Mouse (Mus musculus) left cerebral cortex, postnatal 25 days (tissue): ENCODE measurements at regions not wholly inside any gene's neighbourhood (a gene's known extent, or its start where the extent isn't known, plus 50 kb on each side); places are given as distances from the start of the nearest gene placed in this dataset.

Experiments used
- DNase-seq, 2 experiments: peaks; one replicate each; pipeline ENCODE4 v3.0.0; 2022; ENCODE audit warnings: low spot score in 2 of 2, mixed read lengths in 1 of 2
- intact Hi-C: fragments of 180-260 bp; cut with DNase I; formaldehyde crosslinking; loops from one replicate; pipeline ENCODE4 v1.15.1; 2025

DNA sequence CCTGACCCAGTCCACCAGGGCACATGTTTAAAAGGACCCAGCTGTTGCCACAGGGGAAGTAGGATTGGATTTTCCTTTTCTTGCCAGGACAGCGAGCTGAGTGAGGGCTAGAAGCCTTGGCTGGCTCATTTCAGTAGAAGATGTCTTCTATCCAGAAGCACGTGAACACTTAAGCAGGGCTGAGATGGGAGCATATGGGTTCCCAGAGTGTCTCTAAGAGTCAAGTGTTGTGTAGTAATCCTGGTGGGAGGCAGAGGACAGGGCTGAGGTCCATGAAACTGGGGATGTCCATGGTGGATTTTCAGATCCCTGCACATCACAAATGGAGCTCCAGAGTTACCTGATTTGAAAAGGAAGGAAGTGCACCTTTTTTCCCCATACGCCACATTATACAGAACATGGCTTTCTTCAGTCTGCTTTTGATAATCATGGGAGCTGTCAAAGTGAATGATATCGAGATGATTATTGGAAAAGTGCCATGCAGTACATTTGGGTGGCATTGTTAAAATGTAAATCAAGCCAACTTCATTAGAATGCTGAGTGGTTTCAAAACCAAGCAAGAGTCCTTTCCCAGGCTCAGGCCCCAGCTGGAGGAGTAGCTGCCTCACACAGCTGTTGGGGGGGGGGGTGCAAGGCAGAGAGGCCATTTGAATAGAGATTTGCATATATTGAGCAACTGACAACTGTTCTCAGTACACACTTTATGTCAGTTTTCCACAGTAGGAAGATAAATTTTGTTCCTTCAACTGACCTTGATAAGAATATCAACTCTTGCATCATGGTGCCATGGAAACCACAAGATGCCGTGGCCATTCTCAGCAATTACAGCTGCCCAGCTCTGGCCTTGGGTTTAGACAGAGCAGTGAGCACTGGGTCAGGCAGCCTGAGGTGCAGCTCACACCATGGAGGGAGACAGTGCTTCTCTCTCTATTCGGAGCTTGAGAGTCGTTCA, 81.7 kb downstream of the Slc35b3 start:
- intact Hi-C loops = no loop called here
- peak in 1 of 2 experiments; percentile 61 for DNase-seq

DNA sequence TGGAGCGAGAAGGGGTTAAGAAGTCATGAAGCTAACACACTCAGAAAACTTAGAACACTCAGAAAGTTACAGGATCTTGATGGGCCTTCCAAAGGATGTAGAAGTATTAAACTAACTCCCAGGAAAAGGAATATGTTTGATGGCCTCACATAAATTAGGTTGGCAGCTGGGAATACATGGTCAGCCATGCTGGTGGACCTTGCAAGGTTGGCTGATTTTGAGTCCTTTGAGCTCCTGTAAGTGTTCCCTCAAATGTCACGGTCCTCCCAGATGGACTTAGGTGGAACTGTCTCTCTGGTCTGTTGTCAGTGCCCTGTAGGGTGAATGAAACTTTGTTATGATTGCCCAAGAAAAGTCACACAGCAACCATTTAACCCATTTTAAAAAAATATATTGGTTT, 84.8 kb downstream of the Slc35b3 start:
- intact Hi-C loops = no loop called here

DNA sequence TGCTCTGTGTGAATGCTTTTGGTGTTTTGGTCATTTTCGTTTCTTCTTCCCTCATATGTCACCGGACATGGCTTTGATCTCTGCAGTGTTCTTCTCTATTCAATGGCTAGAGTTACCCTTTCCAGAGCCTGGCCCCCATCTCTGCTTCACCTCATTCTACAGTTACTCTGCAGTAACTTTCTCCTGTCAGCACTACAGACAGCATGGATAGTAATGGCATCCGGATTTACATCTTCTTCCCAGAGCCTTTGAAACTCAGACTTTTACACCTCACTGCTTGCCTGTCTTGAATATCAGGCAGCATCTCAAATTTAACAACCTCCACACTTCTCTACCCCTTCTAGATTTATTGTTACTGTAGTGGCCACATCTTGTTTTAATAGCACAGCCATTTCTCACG, 96.7 kb downstream of the Slc35b3 start:
- intact Hi-C loops = loop anchor here (5.0 kb wide), 1 partner anchor 58 kb away; no protein-coding TSS in a partner anchor
- DNase-seq = no peak

More for the DNA sequence above, 84.8 kb downstream of the Slc35b3 start:
- no peak for DNase-seq

DNA sequence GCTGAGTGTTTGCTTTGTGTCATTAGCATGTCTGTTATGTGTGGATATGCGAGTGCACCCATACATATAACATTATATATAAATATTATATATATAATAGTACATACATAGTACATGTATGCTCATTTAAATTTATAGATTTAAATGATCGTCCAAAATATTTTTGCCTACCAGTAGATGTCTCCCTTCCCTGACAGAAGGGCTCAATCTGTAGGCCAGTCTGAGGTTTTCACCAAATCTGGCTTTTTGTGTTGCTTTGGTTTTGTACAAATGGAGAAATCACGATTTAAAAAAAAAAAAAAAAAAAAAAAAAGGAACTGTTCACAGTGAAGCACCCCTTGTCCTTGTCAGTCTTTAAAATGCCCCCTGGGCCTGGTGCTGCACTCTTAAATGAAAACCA, 104.9 kb downstream of the Slc35b3 start:
- DNase-seq = peak in 1 of 2 experiments; percentile 34
- intact Hi-C loops = loop anchor here (1.0 to 10.0 kb wide), 4 partner anchors 87 to 1889 kb away; no protein-coding TSS in a partner anchor

DNA sequence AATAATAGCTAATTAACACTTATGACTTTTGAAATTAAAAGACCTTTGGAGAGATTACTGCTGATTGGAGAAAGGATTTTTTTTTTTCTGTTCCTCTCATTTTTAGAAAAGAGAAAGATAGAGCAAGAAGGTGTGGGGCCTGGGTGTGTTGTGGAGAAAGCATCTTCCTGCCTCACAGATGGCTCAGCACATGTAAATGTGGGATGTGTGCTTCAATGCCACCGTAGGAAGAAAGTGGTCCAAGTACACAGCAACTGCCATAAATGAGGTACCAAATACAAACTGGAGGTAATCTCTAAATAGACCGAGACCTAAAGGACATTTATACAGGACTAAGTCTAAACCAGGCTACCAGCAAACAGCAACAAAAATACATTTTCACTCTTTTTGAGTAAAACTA, 105.7 kb downstream of the Slc35b3 start:
- intact Hi-C loops = loop anchor here (1.0 to 10.0 kb wide), 5 partner anchors 87 to 1890 kb away; no protein-coding TSS in a partner anchor
- peak in 1 of 2 experiments; percentile 70 for DNase-seq

DNA sequence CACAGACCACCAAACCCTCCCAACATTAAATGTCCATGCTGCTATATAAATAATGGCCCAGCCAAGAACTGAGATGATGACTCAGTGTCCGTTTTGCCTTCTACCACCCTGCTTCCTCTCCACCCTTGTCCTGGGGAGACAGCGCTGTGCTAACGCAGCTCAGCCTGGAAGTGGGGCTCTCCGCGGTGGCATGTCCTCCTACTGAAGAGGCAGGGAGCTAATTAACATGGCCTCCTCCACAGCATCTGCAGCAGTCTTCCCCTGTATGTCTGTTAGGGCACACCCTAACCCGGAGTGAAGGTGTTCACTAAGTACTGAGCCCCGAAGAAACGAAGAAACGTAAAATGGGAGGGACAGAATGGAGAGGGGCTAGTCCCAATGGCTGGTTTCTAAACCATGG, 107.8 kb downstream of the Slc35b3 start:
- intact Hi-C loops = loop anchor here (2.0 to 10.0 kb wide), 3 partner anchors 72 to 1892 kb away; no protein-coding TSS in a partner anchor
- peak in 1 of 2 experiments; percentile 43 for DNase-seq

DNA sequence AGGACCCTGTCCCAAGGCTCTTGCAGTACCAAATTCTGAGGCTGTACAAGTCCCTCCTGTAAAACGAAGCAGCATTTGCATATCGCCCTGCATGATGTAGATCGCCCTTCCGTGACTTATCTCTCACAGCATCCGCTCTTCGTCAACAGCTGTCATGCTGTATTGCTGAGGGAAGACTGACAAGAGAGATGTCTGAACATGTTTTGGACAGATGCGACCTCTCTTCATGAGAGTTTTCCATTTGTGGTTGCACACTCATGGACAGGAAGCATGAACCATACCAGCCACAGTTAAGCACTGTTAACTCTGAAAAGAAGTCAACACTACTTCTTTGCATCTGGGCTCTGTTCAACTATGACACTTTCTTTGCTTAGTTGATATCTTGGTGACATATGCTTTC, 108.9 kb downstream of the Slc35b3 start:
- DNase-seq = no peak
- intact Hi-C loops = loop anchor here (2.0 to 10.0 kb wide), 3 partner anchors 71 to 1893 kb away; no protein-coding TSS in a partner anchor

DNA sequence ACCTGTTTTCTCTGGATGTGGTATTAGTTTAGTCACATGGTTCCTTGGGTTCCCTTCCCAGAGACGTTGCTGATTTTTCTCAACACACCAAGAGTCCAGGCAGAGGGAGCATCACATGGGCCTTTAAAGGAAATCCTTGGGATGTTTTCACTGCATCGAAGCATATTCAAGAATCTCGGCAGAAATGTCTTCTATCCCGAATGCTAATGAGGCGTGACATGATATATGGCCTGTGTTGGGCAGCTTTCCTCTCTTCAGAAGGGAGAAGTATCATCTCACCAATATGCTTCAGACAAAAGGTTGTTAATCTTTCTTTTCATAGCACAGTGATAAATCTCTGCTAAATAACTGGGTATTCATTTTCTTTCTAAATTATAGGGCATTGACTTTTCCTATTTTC, 122.4 kb downstream of the Slc35b3 start:
- no peak for DNase-seq
- intact Hi-C loops = no loop called here

DNA sequence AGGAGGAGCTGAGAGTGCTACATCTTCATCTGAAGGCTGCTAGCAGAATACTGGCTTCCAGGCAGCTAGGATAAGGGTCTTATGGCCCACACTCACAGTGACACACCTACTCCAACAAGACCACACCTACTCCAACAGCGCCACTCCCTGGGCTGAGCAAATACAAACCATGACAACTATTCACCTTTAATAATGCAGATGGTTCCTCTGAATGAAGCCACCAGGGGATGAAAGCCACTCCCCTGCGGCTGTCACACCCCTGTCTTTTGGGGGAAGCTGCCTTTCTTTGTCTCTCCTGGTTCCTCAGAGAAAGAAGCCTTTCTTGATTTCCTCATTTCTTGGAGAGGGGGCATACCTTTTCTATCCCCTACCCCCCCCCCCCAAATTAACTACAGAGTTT, 135.0 kb downstream of the Slc35b3 start:
- DNase-seq = no peak
- intact Hi-C loops = no loop called here

DNA sequence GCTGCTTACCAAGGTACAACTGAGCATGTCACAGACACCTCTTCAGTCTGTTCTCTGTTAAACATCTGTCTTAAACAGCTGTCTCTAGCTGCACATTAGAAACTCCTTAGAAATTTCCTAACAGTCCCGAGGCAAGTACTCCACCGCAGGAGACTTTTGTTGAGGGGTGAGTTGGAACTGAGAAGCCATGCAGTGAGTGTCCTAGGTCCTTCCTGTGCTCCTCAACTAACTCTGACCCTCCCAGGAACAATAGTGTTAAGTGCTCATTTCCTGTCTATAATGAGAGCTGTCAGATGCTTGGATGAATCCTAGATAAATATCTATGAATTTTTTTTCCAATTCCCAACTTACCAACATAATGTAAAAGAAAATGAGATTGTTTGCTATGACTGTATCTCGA, 141.1 kb downstream of the Slc35b3 start:
- no peak for DNase-seq
- intact Hi-C loops = loop anchor here (2.0 kb wide), 1 partner anchor 67 kb away; no protein-coding TSS in a partner anchor

DNA sequence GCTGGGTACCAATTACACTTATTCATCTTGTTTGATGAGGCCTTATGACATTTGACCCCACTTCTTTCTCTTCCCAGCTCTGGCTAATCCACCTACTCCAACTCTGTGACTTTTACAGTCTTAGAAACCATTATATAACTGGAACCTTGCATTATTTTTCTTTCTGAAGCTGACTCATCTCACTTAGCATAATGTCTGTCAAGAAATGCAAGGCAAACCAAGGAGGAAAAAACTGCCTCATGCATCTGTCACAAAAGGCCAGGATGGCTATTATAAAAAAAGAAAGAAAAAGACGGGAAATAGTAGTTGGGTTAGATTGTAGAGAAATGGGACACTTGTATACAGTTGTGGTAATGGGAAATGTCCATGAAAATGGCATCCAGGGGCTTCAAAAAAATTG, 141.9 kb downstream of the Slc35b3 start:
- intact Hi-C loops = loop anchor here (2.0 kb wide), 1 partner anchor 66 kb away; no protein-coding TSS in a partner anchor
- DNase-seq = peak in 1 of 2 experiments; percentile 71

DNA sequence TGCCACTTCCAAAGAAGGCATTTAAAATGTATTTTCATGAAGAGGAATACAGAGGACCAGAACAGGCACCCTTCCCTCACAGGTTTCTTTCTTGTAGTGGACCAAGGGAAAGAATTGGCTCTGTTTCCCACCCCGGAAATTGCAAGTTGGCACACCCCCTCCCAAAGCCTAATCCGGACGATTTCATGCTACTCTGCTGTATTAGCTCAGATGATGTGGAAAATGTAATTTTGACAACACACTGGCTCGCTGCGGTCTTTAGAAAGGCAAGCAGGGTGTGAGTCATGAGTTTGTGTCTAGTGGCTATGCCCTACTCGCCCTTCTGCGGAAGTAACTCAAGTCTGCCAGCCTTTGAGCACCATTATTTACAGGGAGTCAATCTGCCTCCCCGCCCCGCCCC, 144.4 kb downstream of the Slc35b3 start:
- intact Hi-C loops = no loop called here

DNA sequence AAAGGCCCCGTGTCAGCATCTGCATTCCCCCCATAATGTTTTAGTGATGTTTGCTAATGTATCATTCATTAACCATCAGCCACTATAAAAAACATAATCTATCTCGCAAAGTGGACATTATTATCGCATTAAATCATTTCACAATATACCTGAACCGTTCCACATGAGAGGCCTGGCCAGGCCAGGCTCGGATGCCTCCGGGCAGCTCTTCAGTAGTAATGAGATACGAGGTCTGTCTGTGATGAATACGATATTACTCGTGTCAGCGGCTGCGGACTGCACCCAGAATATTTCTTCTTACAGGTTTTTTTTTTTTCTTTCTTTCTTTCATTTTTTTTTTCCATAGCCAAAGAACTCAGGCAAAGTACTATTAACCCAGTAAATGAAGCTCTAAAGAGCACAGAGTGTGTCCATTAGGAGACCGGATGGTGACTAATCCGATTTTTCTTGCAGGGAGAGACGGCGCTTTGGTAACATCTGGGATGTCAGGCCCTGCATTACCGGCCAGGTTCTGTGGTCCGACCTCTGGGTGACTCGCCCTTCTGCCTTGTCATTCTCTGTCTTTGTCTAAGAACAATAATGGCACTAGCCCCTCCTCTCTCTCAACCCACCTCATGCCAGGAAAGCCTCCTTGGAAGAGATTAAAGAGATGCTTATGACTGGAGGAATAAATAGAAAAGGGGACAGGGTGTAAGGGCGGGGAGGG, 145.5 kb downstream of the Slc35b3 start:
- DNase-seq = no peak
- intact Hi-C loops = no loop called here

More for the DNA sequence above, 144.4 kb downstream of the Slc35b3 start:
- DNase-seq = no peak

DNA sequence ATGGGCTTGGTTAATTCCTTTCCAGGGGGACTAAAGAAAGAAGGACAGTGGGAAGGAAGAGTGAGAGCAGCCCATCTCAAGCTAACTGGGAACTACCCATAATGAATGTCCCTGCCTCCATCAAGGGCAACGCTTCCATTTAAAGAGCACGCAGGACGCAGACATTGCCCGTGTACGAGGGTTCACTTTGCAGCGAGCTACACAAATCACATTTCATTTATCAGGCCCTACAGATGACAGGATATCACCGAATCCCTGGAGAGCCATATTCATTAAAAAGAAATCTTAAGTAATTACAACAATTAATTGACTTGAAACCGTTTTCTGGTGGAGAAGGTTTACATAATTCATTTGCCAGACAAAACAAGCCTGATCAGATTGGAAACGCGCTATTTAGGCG, 139.7 kb upstream of the Eef1e1 start:
- intact Hi-C loops = no loop called here
- no peak for DNase-seq

DNA sequence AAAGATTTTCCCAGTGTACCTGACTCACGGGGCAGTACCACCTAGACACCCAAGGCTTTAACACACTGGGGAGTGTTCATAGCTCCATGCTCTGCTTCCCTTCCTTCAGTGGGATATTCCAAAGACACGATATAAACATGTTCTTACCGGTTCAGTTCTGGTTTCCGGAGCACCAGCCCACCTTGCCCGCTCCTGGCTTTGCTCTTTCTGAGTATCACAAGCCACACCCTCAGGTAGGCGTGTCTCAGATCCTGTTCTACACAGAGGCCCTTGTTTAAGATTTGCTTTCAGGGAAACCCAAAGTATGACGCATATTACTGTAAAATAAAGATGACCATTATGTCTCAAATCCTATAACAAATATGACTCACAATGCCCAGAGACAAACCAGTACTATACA, 134.6 kb upstream of the Eef1e1 start:
- intact Hi-C loops = no loop called here
- no peak for DNase-seq

DNA sequence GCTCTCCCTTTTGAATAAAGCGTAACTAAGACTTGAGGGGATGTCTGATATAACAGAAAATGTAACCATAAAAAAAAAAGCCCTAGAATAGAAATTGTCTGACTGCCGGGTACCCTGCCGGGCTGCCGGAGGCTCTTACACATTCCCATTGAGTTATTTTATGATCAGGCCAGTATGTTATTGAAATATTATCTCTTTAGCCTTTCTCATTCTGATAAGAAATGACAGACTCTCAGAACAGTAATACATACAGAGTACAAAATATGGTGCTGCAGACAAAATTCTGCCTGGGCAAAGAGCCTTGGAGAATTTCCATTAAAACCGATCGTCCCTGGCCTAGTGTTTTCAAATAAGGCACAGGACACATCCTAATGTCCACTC, 121.8 kb upstream of the Eef1e1 start:
- intact Hi-C loops = loop anchor here (2.0 kb wide), 1 partner anchor 72 kb away; no protein-coding TSS in a partner anchor
- no peak for DNase-seq

DNA sequence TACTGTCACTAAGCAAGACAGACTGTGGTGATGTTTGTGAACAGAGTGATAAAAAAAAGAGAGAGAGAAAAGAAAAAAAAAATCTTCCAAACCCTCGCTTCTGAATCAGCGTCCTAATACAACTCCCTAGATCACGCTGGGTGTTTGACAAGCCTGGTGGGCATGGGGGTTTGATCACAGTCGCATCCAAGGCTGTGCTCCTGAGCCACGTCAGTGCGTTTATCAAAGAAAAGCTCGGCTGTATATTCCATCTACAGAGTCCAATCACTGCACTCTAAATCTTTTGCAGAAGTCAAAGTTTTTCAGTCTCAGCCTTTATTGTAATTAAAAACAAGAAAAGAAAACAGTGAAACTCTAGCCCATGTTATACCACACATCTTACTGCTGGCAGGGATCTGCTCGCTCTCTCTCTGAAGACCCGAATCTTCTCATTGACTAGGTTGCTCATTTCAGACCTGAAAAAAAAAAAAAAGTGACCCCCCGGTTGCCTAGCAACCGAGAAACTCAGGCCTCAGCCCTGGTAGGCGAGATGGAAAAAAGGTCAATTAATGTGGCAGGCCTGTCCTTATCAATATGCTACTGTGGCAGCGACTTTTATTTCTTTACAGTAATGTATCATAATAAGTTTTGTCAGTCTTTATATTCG, 121.2 kb upstream of the Eef1e1 start:
- intact Hi-C loops = loop anchor here (2.0 kb wide), 1 partner anchor 73 kb away; no protein-coding TSS in a partner anchor
- no peak for DNase-seq

DNA sequence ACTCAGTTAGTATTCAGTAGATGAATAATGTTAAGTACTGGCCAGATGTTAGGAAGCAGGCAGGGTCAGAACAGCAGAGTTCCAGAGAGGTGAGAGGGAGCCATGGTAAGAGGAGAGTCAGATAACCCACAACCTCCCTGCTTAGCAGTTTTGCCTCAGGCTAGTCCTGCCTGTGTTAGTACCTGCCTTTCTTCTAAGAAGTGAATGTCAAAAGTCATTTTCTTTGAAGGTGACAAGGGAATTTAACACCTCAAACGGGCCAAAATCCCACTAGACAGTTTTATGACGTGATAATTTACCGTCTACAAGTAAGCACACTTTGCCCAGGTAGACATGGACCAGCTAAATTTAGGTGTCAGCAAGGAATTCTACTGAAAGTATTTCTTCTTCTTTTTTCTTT, 117.7 kb upstream of the Eef1e1 start:
- no peak for DNase-seq
- intact Hi-C loops = no loop called here

DNA sequence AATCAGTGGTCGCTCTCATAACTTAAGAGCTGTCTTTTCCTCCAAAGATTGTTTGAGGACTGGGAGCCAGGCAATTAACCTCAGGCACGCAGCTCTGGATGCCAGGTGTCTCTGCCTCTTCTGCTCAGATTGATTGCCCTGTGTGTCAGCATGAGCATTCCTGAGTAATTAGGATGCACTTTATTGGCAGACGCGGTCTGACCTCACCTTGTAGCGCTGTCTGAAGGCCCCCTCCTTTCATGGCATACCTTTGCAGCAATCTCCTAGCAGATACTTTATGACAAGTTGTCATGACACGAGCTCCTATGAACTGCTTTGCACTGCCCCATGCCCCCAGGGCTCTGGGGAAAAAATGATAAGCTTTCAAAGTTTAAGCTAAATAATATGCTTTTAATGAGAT, 114.1 kb upstream of the Eef1e1 start:
- intact Hi-C loops = no loop called here
- no peak for DNase-seq

DNA sequence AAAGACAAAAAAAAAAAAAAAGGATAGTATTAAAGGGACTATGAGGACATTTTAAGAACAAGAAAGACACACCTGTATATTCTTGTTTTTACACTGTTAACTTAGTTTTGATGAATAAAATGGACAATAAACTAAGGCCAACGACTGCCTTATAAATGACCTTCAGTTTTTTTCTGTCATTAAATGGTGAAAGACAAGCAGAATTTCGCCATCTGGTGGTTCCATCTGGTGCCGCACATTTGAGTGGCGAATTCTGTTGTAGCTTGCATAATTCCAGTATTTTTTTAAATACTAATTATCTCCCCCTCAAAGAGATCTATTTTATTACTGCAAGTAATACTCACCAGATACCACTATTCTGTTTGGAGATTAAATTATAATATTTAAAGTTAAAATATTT, 107.3 kb upstream of the Eef1e1 start:
- DNase-seq = no peak
- intact Hi-C loops = loop anchor here (1.0 kb wide), 1 partner anchor 76 kb away; no protein-coding TSS in a partner anchor
